Mouse (Mus musculus): Measurements from ENCODE around the gene Pcbp2. TPM values are rescaled to one million over a fixed set of nuclear protein-coding genes. Genes with fewer than 3 reads are reported as not detected.
A peak's percentile ranks its signal among the peaks of the same experiment; 100 is the strongest.

Gene Pcbp2
- polyA plus RNA-seq, 1 experiment from 2014 or later, result 201 TPM

DNA sequence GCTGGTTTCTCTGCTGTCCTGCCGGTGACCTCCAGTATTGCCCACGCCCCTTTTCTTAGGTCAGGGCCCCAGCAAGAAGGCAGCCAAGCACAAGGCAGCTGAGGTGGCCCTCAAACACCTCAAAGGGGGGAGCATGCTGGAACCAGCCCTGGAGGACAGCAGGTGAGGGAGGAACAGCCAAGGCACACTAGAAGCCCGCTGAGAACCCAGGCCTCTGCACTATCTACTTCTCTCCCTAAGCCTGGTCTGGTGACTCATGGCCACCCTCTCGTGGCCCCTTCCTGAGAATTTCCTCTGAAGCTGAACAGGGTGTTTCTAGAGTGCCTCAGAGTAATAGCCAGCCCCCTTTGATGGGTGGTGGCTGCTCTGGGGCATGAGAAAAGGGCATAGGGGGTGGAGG, 50.1 kb downstream of the Pcbp2 start:
- Histone ChIP-seq H3K36me3 (peaks cover 43% of the 10 kb centered on the region), H3K9me3 (replicated peaks) (no peaks in the 10 kb centered on the region), H3K4me1 (peaks cover 42% of the 10 kb centered on the region), H3K4me3 (no peak overlapping the region), H3K27ac (replicated peaks) (no peak overlapping the region), H3K27me3 (ENCODE audit: low read depth, poor library complexity, severe bottlenecking) (no peaks in the 10 kb centered on the region)
- no peak for DNase-seq (ENCODE audit: low spot score)
- WGBS, result 83% methylated on average over 4 of the region's 4 CpGs

DNA sequence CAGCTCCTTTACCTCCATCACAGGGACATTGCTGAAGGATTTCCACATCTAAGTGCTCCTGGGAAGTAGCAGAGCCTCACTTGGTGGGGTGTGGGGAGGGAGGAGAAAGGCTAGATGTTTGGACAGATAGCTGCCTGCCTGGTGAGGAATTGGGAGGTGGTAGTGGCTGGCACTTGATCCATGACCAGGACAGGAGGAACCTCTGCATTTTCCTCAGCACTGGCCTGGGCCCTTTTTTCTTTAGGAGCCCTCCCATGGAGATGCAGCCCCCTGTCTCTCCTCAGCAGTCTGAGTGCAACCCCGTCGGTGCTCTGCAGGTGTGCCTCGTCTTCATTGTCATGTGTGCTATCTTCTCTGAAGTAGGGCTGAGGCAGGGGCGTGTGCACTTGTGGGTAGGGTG, 51.1 kb downstream of the Pcbp2 start:
- 80% methylated on average over 4 of the region's 4 CpGs for WGBS
- no peak overlapping the region for H3K4me3 ChIP-seq
- H3K9me3 ChIP-seq (replicated peaks), result no peaks in the 10 kb centered on the region
- peaks cover 31% of the 10 kb centered on the region for H3K4me1 ChIP-seq
- peaks cover 47% of the 10 kb centered on the region for H3K36me3 ChIP-seq
- no peak overlapping the region for H3K27ac ChIP-seq (replicated peaks)
- no peaks in the 10 kb centered on the region for H3K27me3 ChIP-seq (ENCODE audit: low read depth, poor library complexity, severe bottlenecking)
- DNase-seq (ENCODE audit: low spot score), result no peak

DNA sequence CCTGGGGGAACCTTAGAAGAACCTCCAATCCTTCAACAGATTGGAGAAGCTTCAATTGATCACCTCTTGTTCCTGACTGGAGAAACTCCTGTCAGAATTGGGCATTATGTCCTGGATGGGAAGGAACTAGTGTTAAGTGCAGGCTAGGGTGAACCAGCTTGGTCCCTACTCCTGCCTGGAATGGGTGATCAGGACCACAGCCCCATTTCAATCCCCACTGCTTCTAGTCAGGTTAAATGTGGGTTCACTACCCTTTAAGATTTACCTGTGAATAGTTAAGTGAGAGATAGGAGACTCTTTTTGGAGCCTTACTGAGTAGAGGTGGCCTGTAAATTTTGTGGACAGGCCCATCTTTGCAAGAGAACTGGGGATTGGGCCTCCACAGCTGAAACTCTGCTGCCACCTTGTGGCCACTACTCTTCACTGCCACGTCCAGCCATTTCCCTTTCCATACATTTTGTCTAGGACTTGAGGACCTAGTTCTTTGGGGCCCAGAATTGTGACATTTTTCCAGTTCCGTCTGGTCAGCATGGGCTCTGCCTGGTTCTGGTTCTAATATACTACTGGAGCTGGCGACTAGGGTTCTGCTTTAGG, 54.6 kb downstream of the Pcbp2 start, which contains the start of gene Npff:
Npff (minus strand) TSS at position 51 of the 594 bp plus-strand sequence.
- Histone ChIP-seq H3K4me1 (peaks cover 6% of the 10 kb centered on the region), H3K9me3 (replicated peaks) (no peaks in the 10 kb centered on the region), H3K27ac (replicated peaks) (no peak within 1 kb of the TSS), H3K36me3 (peaks cover 75% of the 10 kb centered on the region), H3K4me3 (no peak within 1 kb of the TSS), H3K27me3 (ENCODE audit: low read depth, poor library complexity, severe bottlenecking) (no peaks in the 10 kb centered on the region)
- 10% methylated on average over 3 of the region's 3 CpGs for WGBS
- peak; percentile 76 for DNase-seq (ENCODE audit: low spot score)

DNA sequence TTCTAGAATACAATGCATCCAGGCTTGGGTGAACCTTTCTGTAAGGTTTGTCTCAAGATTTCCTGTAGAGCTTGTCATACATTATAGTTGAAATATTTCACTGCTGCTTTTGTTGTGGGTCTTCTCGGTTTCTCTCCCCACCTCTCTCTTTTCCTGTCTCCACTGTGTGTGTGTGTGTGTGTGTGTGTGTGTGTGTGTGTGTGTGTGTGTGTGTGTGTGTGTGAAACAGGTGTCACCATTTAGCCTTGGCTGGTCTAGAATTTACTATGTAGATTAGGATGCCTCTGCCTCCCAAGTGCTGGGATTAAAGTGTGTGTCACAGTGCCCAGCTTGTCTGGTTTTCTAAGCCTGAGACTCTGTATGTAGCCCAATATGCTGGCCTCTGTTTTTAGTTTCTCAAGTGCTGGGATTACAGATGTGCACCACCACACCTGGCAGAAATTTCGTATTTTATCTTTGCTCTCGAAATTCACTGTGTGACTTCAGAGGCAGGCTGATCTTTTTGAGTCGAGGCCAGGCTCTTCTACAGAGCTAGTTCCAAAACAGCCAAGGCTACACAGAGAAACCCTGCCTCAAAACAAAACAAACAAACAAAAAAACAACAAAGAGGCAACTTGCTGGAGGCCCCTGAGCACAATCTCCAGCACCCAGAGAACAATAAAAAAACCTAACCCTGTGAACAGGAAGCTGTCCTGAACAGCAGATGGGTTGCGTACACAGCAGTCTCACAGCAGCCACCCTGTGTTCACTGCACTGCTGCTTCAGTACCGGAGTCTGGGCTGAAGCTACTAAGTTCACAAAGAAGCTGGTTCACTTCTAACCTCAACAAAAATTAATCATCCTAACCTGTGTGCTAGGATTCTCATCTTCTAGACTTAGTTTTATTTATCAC, 56.0 kb downstream of the Pcbp2 start:
- 91% methylated on average over 6 of the region's 6 CpGs for WGBS
- no peaks in the 10 kb centered on the region for H3K9me3 ChIP-seq (replicated peaks)
- H3K27ac ChIP-seq (replicated peaks), result no peak overlapping the region
- no peaks in the 10 kb centered on the region for H3K4me1 ChIP-seq
- no peaks in the 10 kb centered on the region for H3K27me3 ChIP-seq (ENCODE audit: low read depth, poor library complexity, severe bottlenecking)
- DNase-seq (ENCODE audit: low spot score), result no peak
- peaks cover 70% of the 10 kb centered on the region for H3K36me3 ChIP-seq
- no peak overlapping the region for H3K4me3 ChIP-seq

DNA sequence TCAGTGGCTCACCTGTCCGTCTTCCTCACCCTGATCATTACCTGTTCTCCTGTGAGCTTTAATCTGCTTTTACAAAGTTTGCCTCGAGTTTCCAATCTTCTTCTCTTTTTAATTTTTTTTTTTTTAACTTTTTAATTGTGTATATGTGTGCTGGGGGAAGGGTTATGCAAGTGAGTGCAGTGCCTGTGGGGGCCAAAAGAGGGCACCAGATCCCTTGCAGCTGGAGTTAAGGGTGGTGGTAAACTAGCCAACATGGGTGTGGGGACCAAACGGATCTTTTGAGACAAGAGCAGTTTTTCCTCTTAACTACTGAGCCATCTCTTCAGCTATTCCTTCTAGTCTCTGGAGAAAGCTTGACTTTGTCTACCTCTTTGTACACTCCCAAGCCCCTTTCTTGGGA, 57.6 kb downstream of the Pcbp2 start:
- 72% methylated on average over 3 of the region's 3 CpGs for WGBS
- Histone ChIP-seq H3K4me1 (no peaks in the 10 kb centered on the region), H3K4me3 (no peak overlapping the region), H3K27ac (replicated peaks) (no peak overlapping the region), H3K36me3 (peaks cover 69% of the 10 kb centered on the region), H3K9me3 (replicated peaks) (no peaks in the 10 kb centered on the region), H3K27me3 (ENCODE audit: low read depth, poor library complexity, severe bottlenecking) (no peaks in the 10 kb centered on the region)
- DNase-seq (ENCODE audit: low spot score), result no peak

DNA sequence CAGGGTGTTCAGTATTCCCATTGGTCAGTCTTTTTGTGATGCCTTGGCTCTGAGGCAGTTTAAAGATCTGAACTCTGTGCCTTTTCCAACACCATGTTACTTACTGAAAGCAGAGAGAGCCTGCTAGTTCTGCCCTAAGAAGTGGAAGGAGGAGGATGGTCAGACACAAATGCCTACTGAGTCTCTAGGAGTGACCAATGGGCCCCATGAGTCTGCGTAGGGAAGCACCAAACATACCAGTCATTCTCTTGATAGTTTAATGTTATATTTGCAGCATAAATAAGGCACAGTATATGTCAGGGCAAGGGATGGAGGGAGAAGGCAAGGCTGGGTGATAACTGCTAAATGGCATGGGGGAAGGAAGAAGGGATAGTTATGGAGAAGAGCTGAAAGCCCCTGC, 58.1 kb downstream of the Pcbp2 start:
- Histone ChIP-seq H3K27ac (replicated peaks) (no peak overlapping the region), H3K36me3 (peaks cover 72% of the 10 kb centered on the region)
- 94% methylated on average over 1 of the region's 1 CpGs for WGBS

DNA sequence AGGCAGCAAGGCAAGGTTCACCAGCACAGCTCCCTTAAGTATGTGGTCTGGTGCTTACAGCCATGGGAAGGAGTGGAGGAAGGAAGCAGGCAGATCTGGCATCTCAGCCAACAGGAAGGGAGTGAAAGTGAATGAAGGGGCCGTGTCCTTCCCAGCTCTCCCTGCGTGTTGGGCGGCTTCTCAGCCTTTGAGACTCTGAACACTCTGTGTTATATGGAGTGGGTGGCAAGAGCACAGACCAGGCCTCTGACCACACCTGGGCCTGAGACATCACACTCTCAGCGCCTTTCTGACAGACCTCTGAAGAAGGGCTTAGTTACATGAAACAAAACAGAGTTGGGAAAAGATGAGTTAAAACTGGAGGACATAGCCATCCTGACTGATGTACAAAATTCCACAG, 60.2 kb downstream of the Pcbp2 start:
- Histone ChIP-seq H3K27me3 (ENCODE audit: low read depth, poor library complexity, severe bottlenecking) (no peaks in the 10 kb centered on the region), H3K27ac (replicated peaks) (no peak overlapping the region), H3K4me1 (no peaks in the 10 kb centered on the region), H3K36me3 (peaks cover 75% of the 10 kb centered on the region), H3K4me3 (no peak overlapping the region), H3K9me3 (replicated peaks) (no peaks in the 10 kb centered on the region)
- DNase-seq (ENCODE audit: low spot score), result no peak
- WGBS, result 91% methylated on average over 4 of the region's 4 CpGs

More for the DNA sequence above, 58.1 kb downstream of the Pcbp2 start:
- Histone ChIP-seq H3K4me1 (no peaks in the 10 kb centered on the region), H3K4me3 (no peak overlapping the region), H3K9me3 (replicated peaks) (no peaks in the 10 kb centered on the region), H3K27me3 (ENCODE audit: low read depth, poor library complexity, severe bottlenecking) (no peaks in the 10 kb centered on the region)
- DNase-seq (ENCODE audit: low spot score), result no peak

DNA sequence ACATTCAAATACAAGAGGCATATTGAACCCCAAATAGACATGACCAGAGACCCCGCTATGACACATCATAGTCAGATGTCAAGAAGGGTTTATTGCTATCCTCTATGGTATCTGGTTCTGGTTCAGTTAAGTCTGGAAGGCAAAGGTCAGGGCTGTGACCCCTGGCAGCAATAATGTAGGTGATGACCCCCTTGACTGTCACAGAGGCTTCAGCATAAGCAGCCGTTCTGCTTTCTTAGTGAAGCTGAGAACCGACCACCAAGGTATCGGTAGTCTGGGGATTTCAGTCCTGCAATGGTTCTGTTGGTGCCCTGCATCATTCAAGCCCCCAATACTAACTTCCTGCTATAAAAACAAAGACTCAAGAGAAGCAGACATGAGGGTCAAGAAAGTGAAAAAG, 61.2 kb downstream of the Pcbp2 start:
- no peak for DNase-seq (ENCODE audit: low spot score)
- Histone ChIP-seq H3K4me3 (no peak overlapping the region), H3K27me3 (ENCODE audit: low read depth, poor library complexity, severe bottlenecking) (no peaks in the 10 kb centered on the region), H3K9me3 (replicated peaks) (no peaks in the 10 kb centered on the region), H3K4me1 (no peaks in the 10 kb centered on the region), H3K27ac (replicated peaks) (no peak overlapping the region), H3K36me3 (peaks cover 81% of the 10 kb centered on the region)
- WGBS, result 88% methylated on average over 4 of the region's 4 CpGs

DNA sequence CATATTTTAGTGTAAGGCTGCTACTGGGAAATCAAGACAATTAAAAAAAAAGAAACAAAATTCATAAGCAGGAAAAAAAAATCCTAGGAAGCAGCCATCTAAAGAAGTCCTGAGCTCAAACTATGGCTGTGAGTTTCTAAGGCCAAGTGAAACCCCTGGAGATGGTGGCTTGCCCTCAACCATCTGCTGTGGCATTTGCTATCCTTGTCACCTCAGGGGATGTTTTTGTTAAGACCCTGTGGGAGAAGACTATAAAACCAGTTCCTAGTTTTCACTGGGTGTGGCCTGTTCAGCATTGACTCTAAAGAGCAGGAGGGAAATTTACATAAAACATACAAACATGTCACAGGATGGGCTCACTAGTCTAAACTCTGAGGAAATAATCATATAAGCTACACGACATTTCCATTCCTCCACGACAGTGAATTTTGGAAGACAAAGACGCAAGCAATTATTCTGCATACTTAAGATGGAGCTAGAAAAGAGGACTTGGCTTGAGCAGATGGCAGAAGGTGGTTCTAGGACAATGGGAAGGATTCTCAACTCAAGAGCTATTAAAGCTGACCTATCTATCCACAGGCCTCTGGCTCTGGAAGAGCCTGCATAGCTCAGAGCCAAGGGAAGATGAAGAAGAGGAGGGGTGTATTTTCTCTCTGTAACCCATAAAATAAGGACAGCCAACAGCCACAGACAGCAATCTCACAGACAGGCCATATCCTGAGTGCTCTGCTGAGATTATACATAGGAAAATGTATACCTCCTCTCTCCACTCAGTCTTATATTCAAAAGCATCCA, 62.0 kb downstream of the Pcbp2 start:
- Histone ChIP-seq H3K9me3 (replicated peaks) (no peaks in the 10 kb centered on the region), H3K4me1 (no peaks in the 10 kb centered on the region), H3K27ac (replicated peaks) (no peak overlapping the region), H3K36me3 (peaks cover 87% of the 10 kb centered on the region), H3K4me3 (no peak overlapping the region), H3K27me3 (ENCODE audit: low read depth, poor library complexity, severe bottlenecking) (no peaks in the 10 kb centered on the region)
- 94% methylated on average over 3 of the region's 3 CpGs for WGBS
- no peak for DNase-seq (ENCODE audit: low spot score)

DNA sequence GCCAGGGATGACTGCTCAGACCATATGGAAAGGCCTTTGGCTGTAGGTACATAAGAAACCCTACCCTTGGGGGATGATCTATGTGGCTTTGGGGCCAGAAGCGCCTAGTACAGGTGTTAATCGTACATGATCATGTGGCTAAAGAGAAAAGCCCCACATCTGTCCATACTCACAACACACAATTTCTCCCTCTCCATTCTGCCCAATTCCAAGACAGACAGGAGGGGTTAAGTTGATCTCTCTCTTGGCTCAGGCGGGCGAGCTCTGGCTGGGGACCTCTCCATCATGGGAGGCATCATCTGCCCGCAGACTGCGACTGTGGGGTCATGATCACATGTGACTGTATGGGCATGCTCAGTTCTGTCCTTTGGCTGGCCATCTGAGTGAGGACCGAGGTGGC, 63.6 kb downstream of the Pcbp2 start:
- Histone ChIP-seq H3K27ac (replicated peaks) (no peak overlapping the region), H3K36me3 (peaks cover 79% of the 10 kb centered on the region), H3K4me1 (no peaks in the 10 kb centered on the region), H3K9me3 (replicated peaks) (no peaks in the 10 kb centered on the region), H3K27me3 (ENCODE audit: low read depth, poor library complexity, severe bottlenecking) (no peaks in the 10 kb centered on the region), H3K4me3 (no peak overlapping the region)
- no peak for DNase-seq (ENCODE audit: low spot score)
- WGBS, result 91% methylated on average over 7 of the region's 7 CpGs

DNA sequence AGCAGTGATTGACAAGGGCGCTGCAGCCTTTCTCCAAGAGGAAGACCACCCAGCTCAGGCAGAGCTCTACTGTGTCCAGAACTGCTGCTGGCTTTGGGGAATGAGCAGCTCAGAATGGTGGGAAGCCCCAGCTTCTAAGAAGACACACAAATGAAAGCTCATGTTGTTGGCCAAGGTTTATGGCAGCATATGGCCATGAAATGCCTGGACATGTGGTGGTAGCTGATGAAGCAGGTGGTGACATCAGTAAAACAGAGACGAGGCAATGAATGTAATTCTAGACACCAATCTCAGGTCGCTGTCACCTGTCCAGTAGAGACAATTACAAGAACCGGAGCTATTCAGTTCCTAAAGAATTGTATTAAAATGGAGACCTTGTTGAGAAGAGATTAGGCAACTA, 74.5 kb downstream of the Pcbp2 start:
- Histone ChIP-seq H3K27ac (replicated peaks) (no peak overlapping the region), H3K4me3 (no peak overlapping the region), H3K27me3 (ENCODE audit: low read depth, poor library complexity, severe bottlenecking) (no peaks in the 10 kb centered on the region), H3K36me3 (peaks cover 84% of the 10 kb centered on the region), H3K9me3 (replicated peaks) (no peaks in the 10 kb centered on the region), H3K4me1 (no peaks in the 10 kb centered on the region)
- DNase-seq (ENCODE audit: low spot score), result no peak
- WGBS, result 94% methylated on average over 4 of the region's 4 CpGs

DNA sequence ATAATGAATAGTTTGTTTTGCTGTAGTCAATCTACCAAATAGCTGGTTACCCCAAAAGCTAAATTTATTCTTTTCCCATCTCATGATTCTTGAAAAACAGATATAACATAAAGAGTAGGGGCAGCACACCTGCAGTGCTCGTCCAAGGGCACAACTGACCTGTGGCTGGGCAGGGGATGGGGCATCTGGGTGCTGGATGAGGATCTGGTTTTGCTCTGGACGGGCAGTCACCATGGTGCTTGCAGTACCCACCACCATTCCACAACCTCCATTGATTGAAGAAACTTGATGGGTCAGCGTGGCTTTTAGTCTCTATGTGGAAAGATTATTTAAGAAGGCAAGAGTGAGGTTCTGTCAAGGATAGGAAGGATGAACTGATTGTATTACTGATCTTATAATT, 75.9 kb downstream of the Pcbp2 start:
- DNase-seq (ENCODE audit: low spot score), result no peak
- Histone ChIP-seq H3K27ac (replicated peaks) (no peak overlapping the region), H3K36me3 (peaks cover 78% of the 10 kb centered on the region), H3K4me1 (no peaks in the 10 kb centered on the region), H3K27me3 (ENCODE audit: low read depth, poor library complexity, severe bottlenecking) (no peaks in the 10 kb centered on the region), H3K9me3 (replicated peaks) (no peaks in the 10 kb centered on the region), H3K4me3 (no peak overlapping the region)
- WGBS, result 88% methylated on average over 3 of the region's 3 CpGs
